Mouse (Mus musculus) liver (tissue): ENCODE measurements around the gene Lrrn4.

Source experiments
- DNase-seq: peaks from one replicate; pipeline ENCODE4 v3.0.0-alpha.2; 2020; ENCODE audit warnings: mixed read lengths

The Lrrn4 gene

GRCm38 (mm10) chr2:132880844-132881645, at the start of gene Lrrn4:
Gene Lrrn4 (minus strand): TSS chr2:132880891.
- DNase-seq: peak; percentile 7

GRCm38 (mm10) chr2:132928999-132929398, 48.3 kb upstream of the Lrrn4 start:
- DNase-seq: no peak

GRCm38 (mm10) chr2:132927871-132928270, 47.2 kb upstream of the Lrrn4 start:
- DNase-seq: no peak

GRCm38 (mm10) chr2:132927298-132927697, 46.6 kb upstream of the Lrrn4 start:
- no peak for DNase-seq

GRCm38 (mm10) chr2:132923290-132924085, 42.8 kb upstream of the Lrrn4 start:
- DNase-seq: peak; percentile 16

DNA sequence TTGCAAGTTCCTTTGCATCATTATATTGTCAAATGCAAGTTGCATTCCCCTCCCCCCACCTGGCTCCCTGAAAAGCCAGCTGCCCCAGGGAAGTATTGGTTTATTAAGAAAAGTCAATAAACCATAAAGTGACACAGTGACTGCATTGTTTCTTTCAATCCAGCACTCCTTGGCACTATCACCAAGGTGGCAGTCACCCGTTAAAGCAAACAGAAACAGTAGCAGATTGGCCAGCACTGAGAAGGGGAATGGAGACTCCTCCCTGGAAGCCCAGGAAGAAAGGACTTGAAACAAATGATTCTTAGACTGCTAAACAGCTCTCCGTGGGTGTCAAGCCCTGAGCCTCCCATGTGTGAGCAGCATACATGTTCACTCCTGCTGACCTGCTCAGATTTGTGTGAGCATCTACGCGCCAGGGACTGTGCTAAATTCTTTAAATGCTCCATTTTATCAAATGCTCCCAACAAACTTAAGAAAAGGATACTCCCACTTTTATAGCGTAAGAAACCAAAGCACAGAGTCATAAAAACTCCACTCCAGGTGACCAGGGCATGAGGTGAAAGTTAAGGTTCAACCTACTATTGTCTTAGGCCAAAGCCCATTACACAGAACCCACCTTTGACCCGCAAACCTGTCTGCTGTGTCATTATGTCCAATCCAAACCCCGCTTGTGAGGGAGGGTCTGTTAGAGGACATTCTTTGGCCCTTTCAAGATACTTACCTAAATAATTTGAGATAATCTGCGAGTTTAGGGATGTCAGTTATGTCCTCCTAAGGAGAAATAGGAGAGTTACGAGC, 41.6 kb upstream of the Lrrn4 start:
- DNase-seq: no peak

- no peak for DNase-seq
Measured at GRCm38 (mm10) chr2:132914785-132915184, 34.1 kb upstream of the Lrrn4 start.

DNA sequence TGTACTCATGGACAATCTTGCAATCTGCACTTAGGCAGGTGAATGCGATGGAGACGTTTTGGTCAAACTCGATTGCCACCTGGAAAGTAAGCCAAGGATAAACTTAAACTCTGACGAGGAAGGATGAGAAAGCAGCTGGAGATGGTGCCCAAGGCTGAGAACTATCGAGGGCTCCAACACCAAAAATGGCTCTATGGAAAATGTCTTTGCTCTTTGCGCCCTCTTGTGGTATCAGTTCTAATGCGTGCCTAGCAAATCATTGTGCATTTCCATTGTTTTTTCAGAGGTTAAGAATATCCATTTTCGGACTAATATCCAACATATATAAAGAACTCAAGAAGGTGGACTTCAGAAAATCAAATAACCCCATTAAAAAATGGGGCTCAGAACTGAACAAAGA, 26.1 kb upstream of the Lrrn4 start:
- DNase-seq: no peak

- no peak for DNase-seq
Measured at GRCm38 (mm10) chr2:132904961-132905360, 24.3 kb upstream of the Lrrn4 start.

DNA sequence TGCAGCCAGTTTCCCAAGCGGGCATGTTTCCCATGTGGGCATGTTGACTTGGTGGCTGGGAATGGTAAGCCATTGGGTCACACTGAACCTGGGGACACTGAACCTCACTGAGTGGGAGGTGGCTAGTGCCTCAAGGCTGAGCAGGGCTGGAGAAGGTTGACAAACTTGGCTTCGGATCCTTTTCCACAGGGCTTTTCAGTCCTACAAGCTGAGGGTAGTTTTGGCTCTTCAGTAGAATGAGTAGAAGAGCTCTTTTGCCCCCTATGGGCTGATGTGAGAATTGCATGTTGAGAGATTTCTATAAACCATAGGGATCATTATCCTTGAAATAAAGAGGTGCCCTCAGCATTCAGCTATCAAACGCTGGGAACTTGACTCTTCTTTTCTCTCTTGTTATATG, 22.8 kb upstream of the Lrrn4 start:
- peak; percentile 20 for DNase-seq

DNA sequence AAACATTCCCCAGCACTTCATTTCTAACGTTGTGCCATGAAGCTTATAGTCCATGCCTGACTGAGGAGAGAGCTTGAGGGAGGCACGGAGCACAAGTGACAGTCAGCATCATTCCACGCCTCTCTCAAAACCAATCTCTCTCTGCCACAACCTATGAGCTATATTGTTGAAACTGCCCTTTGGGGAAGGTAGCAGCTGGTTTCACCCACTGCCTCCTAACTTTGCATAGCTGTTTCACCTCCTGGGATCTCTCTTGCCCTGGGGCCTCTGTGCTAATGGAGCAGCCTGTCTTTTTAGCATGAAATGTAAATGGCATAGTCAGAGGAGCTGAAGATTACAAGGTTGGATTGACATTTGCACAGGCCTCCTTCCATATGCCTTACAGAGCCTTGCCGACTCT, 21.4 kb upstream of the Lrrn4 start:
- DNase-seq: no peak

DNA sequence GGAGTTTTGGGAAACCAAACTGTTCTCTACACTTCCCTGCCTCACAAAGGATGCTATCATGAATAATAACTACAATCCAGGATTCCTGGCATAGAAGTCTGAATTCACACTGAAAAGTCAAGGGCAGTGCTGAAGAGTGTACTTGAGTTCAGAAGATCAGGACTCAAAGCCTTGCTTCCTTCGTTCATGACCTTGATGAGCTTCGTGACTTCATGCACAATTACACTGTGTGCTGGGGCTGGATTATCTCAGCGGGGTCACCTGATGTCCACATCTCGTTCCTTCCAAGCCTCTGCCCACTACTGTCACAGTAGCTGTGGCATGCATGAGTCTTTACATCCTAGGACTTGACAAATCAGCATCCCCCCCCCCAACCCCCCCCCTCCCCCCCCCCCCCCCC, 20.9 kb upstream of the Lrrn4 start:
- DNase-seq: no peak

GRCm38 (mm10) chr2:132900596-132900995, 19.9 kb upstream of the Lrrn4 start:
- no peak for DNase-seq

DNA sequence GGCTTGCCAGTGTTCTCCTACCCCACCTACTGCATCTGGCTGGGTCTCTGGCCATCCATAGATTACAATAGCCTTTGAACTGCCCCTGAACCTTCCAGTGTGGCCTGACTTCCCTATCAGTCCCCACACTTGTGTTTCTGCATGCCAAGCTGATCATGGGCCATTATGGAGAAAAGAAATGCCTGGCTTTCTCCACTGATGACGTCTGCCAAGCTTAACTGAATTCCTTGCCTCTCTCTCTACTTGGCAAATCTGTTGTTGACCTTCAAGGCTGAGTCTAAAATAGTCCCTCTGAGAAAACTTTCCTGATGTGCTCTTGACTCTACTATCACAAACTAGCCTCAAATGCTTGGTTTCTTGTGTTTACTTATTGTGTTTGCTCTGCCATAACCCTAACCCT, 17.5 kb upstream of the Lrrn4 start:
- DNase-seq: no peak

DNA sequence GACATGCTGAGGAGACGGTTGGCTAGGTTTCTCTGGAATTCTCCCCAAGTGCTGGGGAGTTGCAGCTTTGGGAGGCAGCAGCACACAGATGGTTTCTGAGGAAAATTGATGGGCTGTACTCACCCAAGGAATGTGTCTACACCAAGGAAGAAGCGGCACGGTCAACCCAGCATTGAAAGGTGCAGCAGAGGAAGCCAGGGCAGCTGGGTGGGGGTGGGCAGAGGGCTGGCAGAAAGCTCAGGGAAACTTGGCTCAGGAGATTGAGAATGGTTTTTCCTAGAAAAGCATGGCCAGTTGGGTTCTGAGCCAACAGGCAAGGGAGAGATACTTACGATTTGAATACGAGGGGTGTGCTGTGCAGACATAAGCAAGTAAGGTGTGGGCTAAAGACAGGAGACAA, 13.1 kb upstream of the Lrrn4 start:
- no peak for DNase-seq

- no peak for DNase-seq
Measured at GRCm38 (mm10) chr2:132885312-132885711, 4.6 kb upstream of the Lrrn4 start.

GRCm38 (mm10) chr2:132884303-132884967, 3.7 kb upstream of the Lrrn4 start:
- no peak for DNase-seq

DNA sequence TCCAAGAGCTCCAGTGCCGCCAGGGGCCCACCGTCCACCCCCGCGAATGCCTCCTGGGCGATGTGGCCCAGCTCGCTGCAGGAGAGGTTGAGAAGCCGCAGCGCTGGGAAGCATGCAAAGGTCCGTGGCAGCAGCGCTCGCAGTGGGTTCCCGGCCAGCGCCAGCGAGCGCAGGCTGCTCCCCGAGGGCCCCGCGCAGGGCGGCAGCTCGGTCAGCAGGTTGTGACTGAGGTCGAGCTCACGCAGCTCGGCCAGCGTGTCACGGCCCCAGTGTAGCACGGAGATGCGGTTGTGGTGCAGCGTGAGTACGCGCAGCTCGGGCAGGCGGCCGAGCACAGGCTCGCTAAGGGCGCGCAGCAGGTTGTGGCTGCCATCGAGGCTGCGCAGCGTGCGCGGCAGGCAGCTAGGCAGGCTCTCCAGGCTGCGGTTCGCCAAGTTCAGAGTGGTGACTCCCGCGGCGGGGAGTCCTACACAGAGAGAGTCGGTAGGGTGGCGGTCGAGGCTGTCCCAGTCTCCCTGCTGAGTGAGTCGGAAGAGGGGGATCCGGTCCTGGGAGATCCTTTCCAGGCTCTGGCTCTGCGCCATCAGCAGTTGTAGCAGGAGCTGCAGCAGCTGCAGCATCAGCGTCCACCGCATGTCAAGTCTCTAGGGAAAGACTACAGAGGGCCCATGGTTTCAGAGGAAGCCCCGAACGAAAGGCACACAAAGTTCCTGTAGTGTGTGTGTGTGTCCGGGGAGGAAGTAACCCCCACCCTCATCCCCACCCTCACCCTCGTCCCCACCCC, 1.2 kb downstream of the Lrrn4 start:
- DNase-seq: peak; percentile 14

DNA sequence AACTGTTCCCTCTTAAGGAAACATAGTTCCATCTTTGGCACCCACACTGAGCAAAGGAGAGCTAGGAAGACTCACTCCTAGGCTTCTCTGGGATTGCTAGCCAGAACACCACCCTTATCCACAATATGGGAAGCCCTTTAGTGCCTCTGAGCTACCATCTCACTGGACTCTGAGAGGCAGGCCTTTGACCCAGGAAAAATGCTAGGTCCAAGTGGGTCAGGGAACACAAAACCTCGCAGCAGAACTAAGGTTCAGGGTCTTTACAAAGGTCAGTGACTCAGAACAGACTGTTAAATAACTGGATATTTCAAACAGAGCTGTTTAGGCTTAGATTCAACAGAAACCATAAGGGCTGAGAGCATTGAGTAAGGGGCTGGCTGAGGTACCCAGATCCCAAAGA, 3.7 kb downstream of the Lrrn4 start:
- DNase-seq: no peak

DNA sequence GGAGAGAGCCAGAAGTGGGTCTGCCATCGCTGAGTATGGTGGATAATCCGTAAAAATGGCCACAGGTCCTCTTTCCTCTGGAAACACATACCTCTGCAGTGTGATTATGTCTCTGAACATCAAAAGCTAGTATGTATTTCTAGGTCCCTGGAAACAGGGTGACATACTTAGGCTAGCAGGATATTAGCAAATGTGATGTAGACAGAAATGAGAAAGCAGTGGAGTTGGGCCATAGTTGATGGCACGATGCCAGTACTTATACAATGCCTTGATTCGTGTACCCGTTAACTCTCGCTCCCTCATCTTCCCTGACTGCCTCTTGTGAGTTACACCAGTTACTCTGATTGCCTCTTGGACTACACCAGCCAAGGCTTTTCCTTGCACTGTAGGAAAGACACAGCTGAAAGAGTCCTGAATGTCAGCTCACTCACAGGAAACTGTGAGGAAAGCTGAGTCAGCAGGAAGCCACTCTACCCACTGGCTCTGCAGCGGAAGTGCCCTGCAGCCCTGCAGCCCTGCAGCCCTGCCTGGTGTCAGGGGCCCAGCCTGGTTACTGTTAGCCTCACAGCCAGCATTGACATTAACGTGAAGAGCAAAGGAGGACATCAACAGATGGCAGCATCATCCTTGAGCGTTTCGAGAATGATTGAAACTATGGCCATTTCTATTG, 6.9 kb downstream of the Lrrn4 start:
- peak; percentile 18 for DNase-seq

DNA sequence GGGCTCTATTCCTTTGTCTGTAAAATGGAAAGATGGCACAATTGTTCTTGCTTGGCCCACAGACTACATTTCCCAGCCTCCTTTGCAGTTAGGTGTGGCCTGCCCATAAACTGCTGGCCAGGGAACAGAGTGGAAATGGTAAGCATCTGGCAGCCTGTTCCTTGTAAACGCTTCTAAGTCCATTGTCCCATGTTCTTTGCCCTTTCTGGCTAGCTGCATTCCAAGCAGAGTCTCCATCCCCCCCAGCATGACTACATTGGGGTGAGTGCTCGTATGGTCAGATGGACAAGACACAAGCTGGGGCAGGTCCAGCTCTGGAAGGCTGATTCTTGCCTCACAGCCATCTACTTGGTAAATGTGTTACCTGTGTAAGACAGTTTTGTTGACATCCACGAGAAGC, 9.0 kb downstream of the Lrrn4 start:
- no peak for DNase-seq
